Mouse (Mus musculus): ENCODE results near the gene Tmem143.

The Tmem143 gene

DNA sequence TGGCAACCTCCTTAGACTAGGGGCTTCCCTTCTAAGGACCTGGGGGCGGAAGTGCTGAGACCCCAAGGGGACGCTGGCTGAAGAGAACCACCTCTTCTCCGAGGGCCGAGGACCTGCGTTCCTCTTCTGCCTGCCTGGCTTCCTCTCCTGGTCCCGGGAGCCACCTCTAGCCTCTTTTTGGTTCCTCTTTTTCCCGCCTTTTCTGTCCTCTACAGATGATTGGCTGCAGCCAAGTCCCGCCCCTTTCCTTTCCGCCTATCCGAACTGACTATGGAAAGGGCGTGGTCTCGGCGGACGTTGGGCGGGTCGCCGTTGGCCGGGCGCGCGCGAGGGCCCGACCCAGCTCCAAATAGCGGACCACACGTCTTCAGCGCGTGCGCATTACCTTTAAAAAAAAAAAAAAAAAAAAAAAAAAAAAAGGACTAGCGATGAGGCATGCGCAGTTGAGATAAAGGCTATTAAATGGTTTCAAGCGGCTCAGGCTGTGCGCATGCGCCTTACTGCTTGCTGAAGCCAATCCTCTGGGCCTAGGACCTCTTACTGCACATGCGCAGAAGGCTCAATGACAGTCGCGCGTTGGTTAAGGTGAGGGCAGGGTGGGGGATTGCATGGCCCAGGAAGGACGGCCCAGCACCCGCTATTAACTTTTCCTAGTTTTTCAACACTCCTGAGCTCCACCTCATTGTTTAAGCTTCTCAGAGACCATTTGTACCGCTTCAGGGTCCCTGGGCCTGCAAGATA, at the start of gene Tmem143, which contains the start of gene Syngr4:
Tmem143 (plus strand) TSS at position 425 of the 741 bp plus-strand sequence.
Syngr4 (minus strand) TSS at position 198 of the 741 bp plus-strand sequence.
- ChIA-PET POLR2A (interaction anchor here (0.5 to 4.9 kb wide), 107 partner anchors 8 to 1620 kb away, joined by 3 to 68 read pairs (median 4); partner anchors contain the start of genes Cyth2 (in 3 of the 4), Kdelr1 (in 3 of the 4), Sphk2 (in 3 of the 4) and Emp3 (in 2 of the 4)), CTCF (interaction anchor here (0.6 to 2.8 kb wide), 35 partner anchors 14 to 1510 kb away, joined by 3 to 32 read pairs (median 4); partner anchors contain the start of genes Ccdc114 (in 2 of the 4) and Kdelr1 (in 2 of the 4))

DNA sequence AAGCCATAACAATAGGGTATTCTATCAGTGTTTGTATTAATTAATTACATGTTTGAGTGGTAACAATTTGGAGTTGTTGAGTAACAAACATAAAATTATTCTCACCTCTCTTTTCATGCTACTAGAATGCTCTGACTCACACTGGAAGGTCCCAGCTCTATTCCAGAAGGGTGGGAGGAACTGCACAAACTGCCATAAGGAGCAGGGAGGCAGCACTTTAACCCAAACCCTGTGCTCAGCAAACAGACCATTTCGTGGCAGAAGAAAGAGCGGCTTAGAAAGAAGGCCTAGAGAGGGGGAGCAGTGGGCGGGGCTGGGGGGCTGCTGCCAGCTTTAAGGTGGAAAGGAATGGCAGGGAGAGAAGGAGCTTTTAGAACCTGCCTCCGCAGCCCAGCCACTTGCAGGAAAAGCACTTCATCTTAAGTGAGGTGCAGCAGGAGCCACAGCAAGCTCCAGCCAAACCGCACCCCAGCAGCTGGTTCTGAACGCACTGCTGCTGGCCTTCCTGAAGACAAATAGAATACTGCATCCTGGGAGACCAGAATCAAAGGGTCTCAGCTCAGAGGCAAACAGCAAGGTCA, 48.2 kb upstream of the Tmem143 start:
- POLR2A ChIA-PET, result interaction anchor here in 2 of 4 experiments (0.5 to 3.2 kb wide), 7 partner anchors 9 to 34 kb away, joined by 4 to 12 read pairs (median 5); partner anchors contain the start of genes Kdelr1 (in 2 of the 2), Cyth2 (in 1 of the 2) and Grin2d (in 1 of the 2)
- CTCF ChIA-PET, result interaction anchor here in 2 of 4 experiments (0.5 to 1.2 kb wide), 2 partner anchors 76 to 93 kb away, joined by 3 to 5 read pairs; partner anchors contain the start of gene Ccdc114 (in 1 of the 2)

DNA sequence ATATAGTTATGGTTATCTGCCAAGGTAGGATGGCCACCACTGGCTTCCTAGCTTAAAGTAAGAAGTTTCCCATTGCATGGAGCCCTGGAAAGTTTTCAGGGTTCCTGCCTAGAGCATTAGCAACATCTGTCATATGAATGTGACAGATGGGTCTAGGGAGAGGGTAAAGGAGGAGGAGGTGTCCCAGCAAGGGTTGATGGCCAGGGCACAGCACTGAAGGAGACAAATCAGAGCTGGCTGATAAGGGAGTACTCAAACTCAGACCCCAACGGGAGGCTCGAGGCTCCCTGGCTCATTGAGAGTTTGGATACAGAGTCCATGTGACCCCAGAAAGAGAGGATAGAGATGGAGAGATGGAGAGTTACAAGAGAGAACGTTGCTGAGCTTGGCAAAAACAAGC, 46.1 kb upstream of the Tmem143 start:
- CTCF ChIA-PET, result interaction anchor here in 1 of 4 experiments (0.6 kb wide), 1 partner anchor 1701 kb away, joined by 3 read pairs; no protein-coding TSS in a partner anchor
- POLR2A ChIA-PET, result interaction anchor here in 1 of 4 experiments (2.9 kb wide), 1 partner anchor 22 kb away, joined by 8 read pairs; the partner anchor contains the start of gene Kdelr1

DNA sequence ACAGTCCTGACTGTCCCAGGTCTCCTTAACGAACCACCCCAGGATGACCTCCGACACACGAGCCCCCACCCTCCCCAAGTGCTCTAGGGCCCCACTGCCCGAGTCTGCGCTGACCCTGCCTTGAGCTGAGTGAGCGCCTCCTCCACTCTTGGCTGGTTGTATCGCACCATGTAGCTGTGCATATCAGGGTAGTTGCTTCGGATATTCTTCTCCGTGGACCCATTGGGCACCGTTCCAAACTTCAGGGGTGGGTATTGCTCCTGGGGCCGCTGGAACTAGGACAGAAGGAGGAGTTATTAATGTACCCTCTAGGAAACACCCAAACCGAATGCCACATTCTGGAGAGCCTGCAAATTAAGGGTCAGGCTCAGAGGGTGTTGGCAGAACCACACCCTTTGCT, 43.7 kb upstream of the Tmem143 start:
- POLR2A ChIA-PET, result interaction anchor here in 1 of 4 experiments (1.1 to 1.4 kb wide), 2 partner anchors 14 to 20 kb away, joined by 3 read pairs; partner anchors contain the start of gene Kdelr1
- CTCF ChIA-PET, result interaction anchor here in 1 of 4 experiments (0.5 to 0.6 kb wide), 2 partner anchors 85 to 89 kb away, joined by 3 to 7 read pairs; no protein-coding TSS in a partner anchor

DNA sequence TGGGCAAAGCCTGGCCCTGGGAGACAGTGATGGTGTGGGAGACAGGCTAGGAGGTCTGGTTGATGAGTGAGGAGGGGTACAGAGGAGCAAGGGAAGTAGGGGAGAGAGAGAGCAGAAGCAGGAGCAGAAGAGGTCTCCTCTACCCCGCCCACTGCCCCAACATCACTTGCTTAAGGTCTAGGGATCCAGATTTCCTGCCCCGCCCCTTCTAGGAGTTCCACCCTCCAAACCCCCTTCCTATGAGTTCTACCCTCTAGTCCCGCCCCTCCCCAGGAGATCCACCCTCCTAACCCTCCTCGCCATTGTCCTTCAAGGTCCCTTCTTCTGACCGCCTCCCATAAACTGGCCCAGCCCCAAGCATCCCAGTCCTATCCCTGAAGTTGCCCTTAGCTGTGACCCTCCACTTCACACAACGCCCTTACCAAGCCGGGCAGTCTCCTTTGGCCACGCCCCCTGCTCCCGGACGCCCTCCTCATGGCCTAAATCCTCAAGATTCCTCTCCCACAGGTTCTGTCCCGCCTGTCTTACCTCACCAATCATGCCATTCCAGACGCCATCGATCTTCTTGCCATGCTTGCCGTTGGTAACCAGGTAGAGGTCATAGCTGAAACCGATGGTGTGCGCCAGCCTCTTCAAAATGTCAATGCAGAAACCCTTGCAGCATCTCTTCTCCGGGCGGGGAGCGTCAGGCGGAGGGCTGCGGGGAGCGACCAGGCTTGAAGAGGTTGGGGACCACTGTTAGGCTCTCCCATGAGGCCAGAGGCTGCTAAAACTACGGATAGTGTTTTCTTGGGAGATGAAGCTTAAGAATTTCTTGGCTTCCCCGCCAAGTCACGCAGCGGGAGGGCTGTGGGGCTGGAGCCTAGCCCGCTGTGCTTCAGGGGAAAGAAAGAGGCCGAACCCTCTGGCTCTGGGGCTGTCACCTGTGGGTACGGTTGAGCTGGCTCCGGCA, 39.5 kb upstream of the Tmem143 start:
- ChIA-PET CTCF (interaction anchor here in 3 of 4 experiments (0.5 to 1.5 kb wide), 6 partner anchors 15 to 764 kb away, joined by 3 to 4 read pairs (median 3); partner anchors contain the start of gene Kdelr1 (in 1 of the 3)), POLR2A (interaction anchor here in 3 of 4 experiments (0.5 to 2.9 kb wide), 12 partner anchors 8 to 140 kb away, joined by 3 to 12 read pairs (median 4); partner anchors contain the start of genes Kdelr1 (in 2 of the 3), Syngr4 (in 1 of the 3) and Tmem143 (in 1 of the 3))

DNA sequence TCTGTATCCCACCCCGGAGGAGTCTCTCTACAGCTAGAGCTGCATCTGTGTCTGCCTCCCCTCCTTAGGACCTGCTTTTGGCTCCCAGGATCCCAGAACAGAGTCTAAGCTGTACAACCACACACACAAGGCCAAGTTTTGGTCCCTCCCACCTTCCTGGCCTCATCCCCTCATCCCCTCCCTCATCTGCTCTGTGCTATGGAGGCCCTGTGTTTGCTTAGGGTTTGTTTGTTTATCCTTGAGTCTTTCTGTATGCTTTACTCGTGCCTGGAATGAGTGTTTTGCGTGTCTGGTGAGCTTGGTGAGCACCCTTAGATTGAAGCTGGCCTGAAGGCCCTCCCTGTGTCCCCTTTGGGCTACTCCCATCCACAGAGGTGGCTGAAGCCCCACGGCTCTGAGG, 37.7 kb upstream of the Tmem143 start:
- POLR2A ChIA-PET, result interaction anchor here in 3 of 4 experiments (0.7 to 2.9 kb wide), 9 partner anchors 10 to 333 kb away, joined by 3 to 12 read pairs (median 5); partner anchors contain the start of genes Kdelr1 (in 2 of the 3), Cyth2 (in 1 of the 3), Plekha4 (in 1 of the 3) and Ppp1r15a (in 1 of the 3)
- CTCF ChIA-PET, result interaction anchor here in 2 of 4 experiments (0.7 to 1.1 kb wide), 3 partner anchors 14 to 84 kb away, joined by 3 read pairs; partner anchors contain the start of gene Kdelr1 (in 1 of the 2)

DNA sequence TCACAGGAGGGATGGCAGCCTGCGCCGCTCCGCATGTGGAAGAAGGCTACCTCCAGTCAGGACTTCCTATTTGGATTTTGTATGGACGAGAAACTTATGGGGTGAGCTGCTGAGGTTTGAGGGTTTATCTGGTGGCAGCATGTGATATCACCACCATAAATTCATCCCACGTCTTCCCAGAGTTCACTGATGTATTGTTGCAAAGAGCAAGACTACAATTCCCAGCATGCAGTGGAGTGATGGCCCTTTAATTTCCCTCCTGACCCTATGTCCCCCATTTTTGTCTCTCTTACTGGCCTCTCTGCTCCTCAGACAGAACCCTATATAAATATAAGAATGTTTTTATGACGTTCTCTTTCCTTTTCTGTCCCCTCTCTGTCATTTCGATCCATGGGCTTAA, 33.9 kb upstream of the Tmem143 start:
- CTCF ChIA-PET, result interaction anchor here in 2 of 4 experiments (1.0 to 1.5 kb wide), 5 partner anchors 10 to 123 kb away, joined by 3 to 5 read pairs (median 4); partner anchors contain the start of gene Kdelr1 (in 2 of the 2)
- POLR2A ChIA-PET, result interaction anchor here in 2 of 4 experiments (0.8 to 3.0 kb wide), 10 partner anchors 10 to 117 kb away, joined by 3 to 16 read pairs (median 5); partner anchors contain the start of genes Kdelr1 (in 2 of the 2), Syngr4 (in 2 of the 2), Tmem143 (in 2 of the 2) and Cyth2 (in 1 of the 2)

DNA sequence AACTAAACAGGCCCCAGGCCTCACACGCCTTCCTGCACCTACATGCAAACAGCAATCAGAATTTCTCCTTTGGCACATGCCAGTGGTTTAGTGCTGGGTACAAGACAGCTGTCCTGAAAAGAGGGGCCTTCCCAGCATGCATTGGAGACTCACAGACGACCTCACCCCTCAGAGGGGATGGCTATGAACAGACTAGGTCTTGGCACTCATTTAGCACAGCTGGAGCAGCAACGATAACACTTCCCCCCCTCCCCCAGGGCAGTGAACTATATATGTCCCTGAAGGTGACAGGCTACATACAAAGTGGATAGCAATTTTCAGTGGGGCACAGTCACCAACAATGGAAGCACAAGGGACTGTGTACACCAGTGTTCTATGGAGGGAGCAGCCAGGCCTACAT, 32.3 kb upstream of the Tmem143 start:
- POLR2A ChIA-PET, result interaction anchor here in 2 of 4 experiments (0.7 to 3.0 kb wide), 2 partner anchors 9 to 271 kb away, joined by 4 to 16 read pairs; partner anchors contain the start of gene Kdelr1 (in 1 of the 2)
- CTCF ChIA-PET, result no interaction called here

DNA sequence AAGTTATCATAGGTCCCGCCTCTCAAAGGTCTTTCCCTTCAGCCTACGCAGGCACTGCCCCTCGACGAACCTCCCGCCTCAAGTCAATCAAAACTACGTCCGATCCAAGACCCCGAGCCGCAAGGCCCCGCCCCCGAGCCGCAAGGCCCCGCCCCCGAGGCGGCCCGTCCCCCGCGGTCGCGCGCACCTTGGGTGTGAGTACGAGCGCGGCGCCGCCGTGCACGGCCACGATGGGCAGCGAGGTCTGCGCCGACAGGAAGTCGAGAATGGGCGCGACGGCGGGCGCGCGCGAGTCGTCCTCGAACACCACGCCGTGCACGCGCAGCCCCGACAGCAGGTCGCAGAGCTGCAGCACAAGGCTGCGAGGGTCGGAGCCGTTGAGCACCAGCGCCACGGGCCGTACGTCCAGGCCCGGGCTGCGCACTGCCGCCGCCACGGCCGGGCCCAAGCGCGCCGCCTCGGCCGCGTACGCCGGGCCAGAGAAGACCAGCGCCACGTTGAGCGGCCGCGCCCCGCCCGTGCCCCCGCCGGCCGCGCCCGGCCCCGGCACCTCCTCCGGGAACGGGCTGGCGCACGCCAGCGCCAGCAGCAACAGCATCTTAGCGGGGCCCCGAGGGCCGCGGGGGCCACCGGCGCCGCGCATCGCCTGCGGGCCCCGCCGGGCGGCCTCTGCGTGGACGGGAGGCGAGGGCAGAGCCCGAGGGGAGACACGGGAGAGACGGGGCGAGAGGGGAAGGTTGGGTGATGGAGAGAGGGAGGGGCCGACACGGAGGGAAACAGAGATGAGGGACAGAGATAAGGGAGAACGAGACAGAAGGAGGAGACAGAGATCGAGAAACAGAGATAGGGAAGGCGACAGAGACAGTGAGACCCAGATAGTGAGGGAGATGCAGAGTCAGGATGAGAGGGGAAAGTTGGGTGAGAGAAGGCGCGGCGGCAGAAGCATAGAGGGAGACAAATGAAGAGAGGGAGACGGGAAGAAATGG, 30.5 kb upstream of the Tmem143 start:
- ChIA-PET CTCF (interaction anchor here in 2 of 4 experiments (0.6 to 1.0 kb wide), 4 partner anchors 27 to 88 kb away, joined by 3 read pairs; no protein-coding TSS in a partner anchor), POLR2A (interaction anchor here in 3 of 4 experiments (0.6 to 1.0 kb wide), 8 partner anchors 9 to 867 kb away, joined by 3 to 11 read pairs (median 4); partner anchors contain the start of genes Grin2d (in 2 of the 3), Sphk2 (in 1 of the 3), Syngr4 (in 1 of the 3) and Tmem143 (in 1 of the 3))

DNA sequence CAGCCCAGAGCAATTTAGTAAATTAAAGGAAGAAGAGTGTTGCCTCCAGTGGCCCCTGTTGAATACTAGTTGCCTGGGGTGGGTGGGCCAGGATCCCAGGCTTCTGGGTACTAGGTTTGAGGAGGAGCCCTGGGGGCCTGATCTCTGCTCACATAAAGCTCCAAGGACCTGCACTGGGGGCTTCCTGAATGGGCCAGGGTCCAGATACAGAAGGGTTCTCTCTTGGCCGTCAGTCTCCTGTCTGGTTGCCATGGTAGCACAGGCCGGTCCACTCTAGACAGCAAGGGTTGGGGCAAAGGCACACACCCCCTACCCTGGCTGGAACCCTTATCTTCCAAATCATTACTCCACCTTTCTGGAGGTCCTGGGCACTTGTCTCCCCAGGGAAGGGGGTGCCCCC, 28.9 kb upstream of the Tmem143 start:
- ChIA-PET CTCF (interaction anchor here in 1 of 4 experiments (0.6 kb wide), 1 partner anchor 129 kb away, joined by 3 read pairs; no protein-coding TSS in a partner anchor), POLR2A (interaction anchor here in 2 of 4 experiments (0.5 to 0.7 kb wide), 3 partner anchors 13 to 117 kb away, joined by 3 to 4 read pairs (median 3); no protein-coding TSS in a partner anchor)

DNA sequence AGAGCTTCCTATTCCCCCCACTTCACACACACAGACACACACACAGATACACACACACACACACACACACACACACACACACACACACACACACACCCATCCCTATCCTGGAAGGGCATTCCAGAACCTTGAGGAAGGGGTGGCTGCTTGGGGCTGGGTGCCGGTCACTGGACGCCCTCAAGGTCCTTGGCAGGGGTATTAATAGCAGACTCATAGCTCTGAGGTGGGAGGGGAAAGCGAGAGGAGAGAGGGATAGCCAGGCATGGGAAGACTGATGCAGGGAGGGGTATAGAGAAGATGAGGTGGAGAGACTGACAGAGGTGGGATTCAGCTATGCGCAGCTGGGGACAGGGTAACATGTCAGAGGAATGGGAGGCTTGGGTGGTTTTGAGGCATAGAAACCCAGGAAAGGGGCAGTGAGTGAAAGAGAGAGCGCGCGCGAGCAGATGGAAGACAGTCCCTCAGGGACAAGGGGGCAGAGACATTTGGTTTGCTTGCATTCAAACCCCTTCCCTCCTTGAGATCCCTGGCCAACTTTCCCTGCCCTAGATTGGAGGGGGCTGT, 27.6 kb upstream of the Tmem143 start:
- POLR2A ChIA-PET, result interaction anchor here in 3 of 4 experiments (0.6 to 2.0 kb wide), 5 partner anchors 15 to 897 kb away, joined by 3 to 8 read pairs (median 4); no protein-coding TSS in a partner anchor
- CTCF ChIA-PET, result interaction anchor here in 1 of 4 experiments (1.2 kb wide), 1 partner anchor 170 kb away, joined by 4 read pairs; no protein-coding TSS in a partner anchor

DNA sequence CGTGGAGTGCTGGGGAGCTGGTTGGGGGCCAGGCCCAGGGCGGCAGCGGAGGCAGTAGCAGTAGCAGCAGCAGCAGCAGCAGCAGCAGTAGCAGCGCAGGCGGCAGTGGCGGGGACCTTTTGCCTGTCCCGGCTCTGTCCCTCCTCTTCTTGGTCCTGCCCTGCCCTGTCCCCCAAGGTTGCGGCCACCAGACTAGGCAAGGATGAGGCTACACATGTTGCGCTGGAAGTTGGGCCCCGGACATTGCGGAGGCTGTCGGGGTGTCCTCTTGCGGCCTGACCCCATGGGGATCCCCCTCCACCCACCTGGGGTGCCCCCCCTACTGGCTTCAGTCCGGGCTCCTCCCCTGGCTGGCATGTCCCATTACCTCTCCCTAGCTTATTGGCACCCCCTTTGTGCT, 27.0 kb upstream of the Tmem143 start:
- CTCF ChIA-PET, result interaction anchor here in 1 of 4 experiments (1.2 kb wide), 1 partner anchor 169 kb away, joined by 4 read pairs; no protein-coding TSS in a partner anchor
- POLR2A ChIA-PET, result interaction anchor here in 2 of 4 experiments (0.9 to 2.0 kb wide), 4 partner anchors 18 to 51 kb away, joined by 3 to 8 read pairs (median 4); no protein-coding TSS in a partner anchor

DNA sequence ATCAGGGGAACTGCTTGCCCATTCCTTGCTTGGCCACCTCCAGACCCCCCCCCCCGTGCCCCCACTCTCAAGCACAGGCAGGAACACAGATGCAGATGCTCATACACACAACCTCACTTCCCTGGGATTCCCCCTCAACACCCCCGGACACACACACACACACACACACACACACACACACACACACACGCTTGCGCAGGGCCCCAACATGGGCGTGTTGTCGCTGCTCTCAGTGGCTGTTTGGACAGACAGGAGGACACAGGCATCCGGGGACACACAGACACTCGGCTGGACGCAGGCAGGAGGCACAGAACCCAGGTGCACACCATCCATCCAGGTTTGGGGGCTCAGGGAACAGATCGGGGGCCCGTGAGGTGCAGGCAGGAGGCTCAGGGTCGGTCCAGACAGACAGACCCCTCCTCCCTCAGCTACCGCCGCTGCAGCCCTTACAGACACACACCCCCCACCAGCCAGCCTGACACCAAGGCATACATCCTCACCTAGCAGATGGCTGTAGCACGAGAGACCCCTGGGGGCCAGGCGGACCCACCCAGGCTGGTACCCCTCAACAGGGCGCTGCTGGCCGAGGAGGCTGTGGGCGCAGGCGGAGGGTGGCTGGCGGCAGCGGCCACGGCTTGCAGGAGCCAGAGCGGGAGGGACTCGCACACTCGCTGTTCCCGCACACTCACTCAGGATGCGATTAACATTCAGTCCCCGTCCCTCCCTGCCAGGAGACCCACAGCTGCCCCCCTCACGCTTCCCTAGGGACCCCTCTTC, 26.3 kb upstream of the Tmem143 start:
- POLR2A ChIA-PET, result interaction anchor here in 2 of 4 experiments (0.5 to 2.0 kb wide), 4 partner anchors 17 to 821 kb away, joined by 3 to 8 read pairs (median 4); no protein-coding TSS in a partner anchor
- CTCF ChIA-PET, result interaction anchor here in 1 of 4 experiments (0.7 kb wide), 1 partner anchor 121 kb away, joined by 3 read pairs; no protein-coding TSS in a partner anchor

DNA sequence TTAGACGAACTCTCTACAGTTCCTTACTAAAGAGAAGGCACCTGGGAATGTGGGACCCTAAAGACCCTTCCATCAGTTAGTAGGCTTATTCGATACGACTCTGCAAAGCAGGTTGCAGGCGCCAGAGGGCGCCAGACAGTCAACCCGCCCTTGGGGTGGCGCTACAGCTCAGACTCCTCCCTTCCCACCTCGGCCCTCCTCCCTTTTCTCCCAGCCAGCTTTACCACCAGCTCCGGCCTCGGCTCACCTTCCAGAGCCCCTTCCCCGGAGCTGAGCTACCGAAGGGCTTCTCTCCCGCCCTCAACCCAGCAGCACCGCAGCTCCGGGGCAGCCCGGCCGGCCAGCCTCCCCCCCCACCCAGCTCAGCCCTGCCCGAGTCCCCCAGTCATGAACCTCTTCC, 24.1 kb upstream of the Tmem143 start, which contains the start of gene Kdelr1:
Kdelr1 (plus strand) TSS at position 149 of the 400 bp plus-strand sequence.
- CTCF ChIA-PET, result interaction anchor here (0.6 to 3.0 kb wide), 49 partner anchors 9 to 921 kb away, joined by 3 to 32 read pairs (median 5); partner anchors contain the start of genes Syngr4 (in 2 of the 4), Tmem143 (in 2 of the 4), Ccdc114 (in 1 of the 4) and Cyth2 (in 1 of the 4)

More for the DNA sequence above, 24.1 kb upstream of the Tmem143 start, which contains the start of gene Kdelr1:
- POLR2A ChIA-PET, result interaction anchor here (0.6 to 5.1 kb wide), 78 partner anchors 9 to 1759 kb away, joined by 3 to 68 read pairs (median 5); partner anchors contain the start of genes Cyth2 (in 3 of the 4), Sphk2 (in 3 of the 4), Syngr4 (in 3 of the 4) and Tmem143 (in 3 of the 4)
